Mouse (Mus musculus) layer of hippocampus, postnatal 36 days (tissue): ENCODE data around the gene Itpr3. TPM values are rescaled to one million over a fixed set of nuclear protein-coding genes. Genes with fewer than 3 reads are reported as not detected.

Source experiments
- DNase-seq, 2 experiments: peaks; one replicate each; pipeline ENCODE4 v3.0.0; 2022
- microRNA-seq, 2 experiments: library from miRNA; unstranded; fragments of <30 nt; microRNA quantifications; one replicate each; pipeline ENCODE4 v1.2.0; 2021
- total RNA-seq, 2 experiments: library from RNA; stranded (reverse); gene quantifications; 2 replicates each; pipeline ENCODE4 v1.2.3; 2021

Itpr3 gene
- total RNA-seq, 2 experiments from 2014 or later = 1.6 to 1.7 TPM

GRCm38 (mm10) chr17:27146323-27146923 is 89.3 kb downstream of the Itpr3 start:
- DNase-seq = no peak

GRCm38 (mm10) chr17:27150871-27151270 is 93.8 kb downstream of the Itpr3 start:
- no peak for DNase-seq

- DNase-seq = no peak
Measured at GRCm38 (mm10) chr17:27151411-27151810, 94.3 kb downstream of the Itpr3 start.

- DNase-seq = no peak
Measured at GRCm38 (mm10) chr17:27152976-27153723, 96.0 kb downstream of the Itpr3 start.

GRCm38 (mm10) chr17:27153773-27154193 is 96.7 kb downstream of the Itpr3 start:
- no peak for DNase-seq

GRCm38 (mm10) chr17:27154256-27154655 is 97.2 kb downstream of the Itpr3 start:
- peak in 1 of 2 experiments; percentile 53 for DNase-seq

- DNase-seq = no peak
Measured at GRCm38 (mm10) chr17:27154881-27155280, 97.8 kb downstream of the Itpr3 start.

GRCm38 (mm10) chr17:27155752-27156151 is 98.6 kb downstream of the Itpr3 start:
- DNase-seq = no peak

GRCm38 (mm10) chr17:27158439-27158838 is 101.3 kb downstream of the Itpr3 start:
- DNase-seq = no peak

GRCm38 (mm10) chr17:27159169-27159568 is 102.1 kb downstream of the Itpr3 start:
- DNase-seq = no peak

GRCm38 (mm10) chr17:27160905-27161304 is 103.8 kb downstream of the Itpr3 start:
- no peak for DNase-seq

GRCm38 (mm10) chr17:27165054-27165773 is 108.1 kb downstream of the Itpr3 start:
- no peak for DNase-seq

- DNase-seq = no peak
Measured at GRCm38 (mm10) chr17:27166901-27167300, 109.8 kb downstream of the Itpr3 start.

- DNase-seq = no peak
Measured at GRCm38 (mm10) chr17:27167545-27167944, 110.4 kb downstream of the Itpr3 start, which contains the start of gene Ip6k3. TSS of gene Ip6k3 (minus strand) at chr17:27167795.

- DNase-seq = no peak
Measured at GRCm38 (mm10) chr17:27168569-27168968, 111.5 kb downstream of the Itpr3 start.

GRCm38 (mm10) chr17:27169952-27170695 is 113.0 kb downstream of the Itpr3 start:
- DNase-seq = no peak

- no peak for DNase-seq
Measured at GRCm38 (mm10) chr17:27171121-27171520, 114.0 kb downstream of the Itpr3 start.

Small RNA genes within 50 kb of the gene (microRNA-seq; reads per million reads assigned to microRNA genes)
- gene Mir7677 = 0.21 to 0.60 reads per million in 2 experiments

Other genes with a start within 250 kb of the Itpr3 start
- gene Nkx2-5, start 212.3 kb upstream of the Itpr3 start, total RNA-seq = not detected
- 1 to 10 TPM; 3.2 to 4.0 TPM for gene Kifc5b, start 140.2 kb upstream of the Itpr3 start, total RNA-seq
- 10 to 100 TPM; 28.8 to 30.0 TPM for gene Phf1, start 124.3 kb upstream of the Itpr3 start, total RNA-seq
- 100 to 1,000 TPM in 1 of 2 experiments, 10 to 100 TPM in 1; 99.3 to 104 TPM for gene Cuta, start 117.7 kb upstream of the Itpr3 start, total RNA-seq
- 100 to 1,000 TPM; 449 to 485 TPM for gene Syngap1, start 116.1 kb upstream of the Itpr3 start, total RNA-seq
- gene Zbtb9, start 84.1 kb upstream of the Itpr3 start, total RNA-seq = 10 to 100 TPM; 15.0 to 15.6 TPM
- 10 to 100 TPM; 13.0 to 13.7 TPM for gene Bak1, start 28.3 kb upstream of the Itpr3 start, total RNA-seq
- gene Uqcc2, start 76.6 kb downstream of the Itpr3 start, total RNA-seq = 100 to 1,000 TPM; 205 to 207 TPM
- under 1 TPM in 1 of 2 experiments, not detected in 1; 0.27 TPM for gene Ip6k3, start 110.5 kb downstream of the Itpr3 start, total RNA-seq
- gene Lemd2, start 147.2 kb downstream of the Itpr3 start, total RNA-seq = 10 to 100 TPM; 44.5 to 46.8 TPM